Mouse (Mus musculus) kidney, embryonic 15.5 days (tissue): ENCODE data around the gene Csmd2. TPM values are rescaled to one million over a fixed set of nuclear protein-coding genes. Genes with fewer than 3 reads are reported as not detected.

Source experiments
- ATAC-seq: fragments of 200-750 bp; cut with Nextera tagmentation; replicated peaks from 2 replicates; pipeline ENCODE4 v1.8.0; 2017; ENCODE audit warnings: moderate TSS enrichment; ENCODE audit not compliant: low FRiP score
- H3K27ac ChIP-seq: fragments of 300-500 bp; sonication (generic); 2 replicates; pipeline ENCODE4 v1.5.1; 2015; ENCODE audit warnings: mild to moderate bottlenecking, inconsistent platforms
- H3K27me3 ChIP-seq: fragments of 300-500 bp; sonication (generic); 2 replicates; pipeline ENCODE4 v1.6.1; 2015; ENCODE audit warnings: inconsistent platforms
- H3K36me3 ChIP-seq: fragments of 300-500 bp; sonication (generic); 2 replicates; pipeline ENCODE4 v1.6.1; 2015; ENCODE audit warnings: inconsistent platforms
- H3K4me1 ChIP-seq: fragments of 300-500 bp; sonication (generic); 2 replicates; pipeline ENCODE4 v1.6.1; 2015; ENCODE audit warnings: inconsistent platforms
- H3K4me2 ChIP-seq: fragments of 300-500 bp; sonication (generic); 2 replicates; pipeline ENCODE4 v1.6.1; 2015; ENCODE audit warnings: moderate library complexity, mild to moderate bottlenecking, inconsistent platforms
- H3K4me3 ChIP-seq: fragments of 300-500 bp; sonication (generic); replicated peaks from 2 replicates; pipeline ENCODE4 v1.5.1; 2015; ENCODE audit warnings: mild to moderate bottlenecking, inconsistent platforms
- H3K9ac ChIP-seq: fragments of 300-500 bp; sonication (generic); 2 replicates; pipeline ENCODE4 v1.6.1; 2015; ENCODE audit warnings: mild to moderate bottlenecking, inconsistent platforms
- H3K9me3 ChIP-seq: fragments of 300-500 bp; sonication (generic); replicated peaks from 2 replicates; pipeline ENCODE4 v1.6.1; 2016; ENCODE audit warnings: inconsistent platforms
- WGBS: fragments of 180-500 bp; shearing (Covaris S2); methylation state at CpG from one replicate; pipeline ENCODE4 v1.1.7; 2015; ENCODE audit warnings: mixed read lengths; 5-methylcytosine and 5-hydroxymethylcytosine counted together
- polyA plus RNA-seq: library from polyadenylated mRNA; unstranded; fragments of >200 nt; fragmentation: Nextera tagmentation; extraction: Ambion mirVana; gene quantifications from 2 replicates; pipeline ENCODE4 v1.2.1, GENCODE M21; 2015

Csmd2 gene
- polyA plus RNA-seq, 1 experiment from 2014 or later: 0.23 TPM

GRCm38 (mm10) chr4:128442791-128443190 lies 455.1 kb downstream of the Csmd2 start:
- Histone ChIP-seq H3K36me3 (no peaks in the 10 kb centered on the region), H3K4me2 (no peak overlapping the region), H3K4me3 (no peak overlapping the region), H3K9ac (no peak overlapping the region), H3K27me3 (no peaks in the 10 kb centered on the region), H3K27ac (no peak overlapping the region), H3K4me1 (no peaks in the 10 kb centered on the region), H3K9me3 (no peaks in the 10 kb centered on the region)
- ATAC-seq: no peak
- 81% methylated on average over 8 of the region's 8 CpGs for WGBS

DNA sequence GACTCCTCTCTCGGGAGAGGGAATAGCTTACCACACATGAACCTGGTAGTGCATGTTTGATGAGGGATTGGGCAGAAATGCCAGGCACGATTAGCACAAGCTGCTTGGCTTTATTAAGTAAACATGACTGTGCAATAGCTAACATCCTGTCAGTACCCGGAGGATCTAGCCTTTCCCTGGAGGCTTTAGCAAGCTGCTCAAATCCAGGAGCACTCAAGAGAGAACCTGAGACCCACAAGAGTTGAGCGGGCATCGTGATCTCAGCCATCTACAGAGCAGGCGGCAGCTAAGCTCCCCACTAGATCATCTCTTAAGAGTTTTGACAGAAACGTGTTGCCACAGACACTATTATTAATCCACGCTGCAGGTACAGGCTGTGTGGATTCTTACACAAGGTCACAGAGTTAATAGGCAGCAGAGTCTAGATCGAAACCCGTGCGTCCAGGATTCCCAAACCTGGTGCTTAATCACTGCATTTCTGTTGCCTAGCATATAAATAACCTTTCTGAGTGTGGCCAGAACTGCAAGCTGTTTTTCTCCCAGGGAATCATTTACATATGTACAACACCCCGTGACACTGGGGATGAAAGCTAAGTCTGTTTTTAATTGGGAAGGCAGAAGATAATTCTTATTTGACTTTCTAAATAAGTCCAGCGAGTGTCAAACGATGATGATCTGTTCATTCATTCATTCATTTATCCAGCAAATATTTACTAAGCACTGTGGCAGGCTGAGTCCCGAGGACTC lies 458.0 kb downstream of the Csmd2 start:
- ATAC-seq: no peak
- Histone ChIP-seq H3K27me3 (no peaks in the 10 kb centered on the region), H3K4me3 (no peak overlapping the region), H3K9ac (no peak overlapping the region), H3K4me1 (no peaks in the 10 kb centered on the region), H3K4me2 (no peak overlapping the region), H3K27ac (no peak overlapping the region), H3K9me3 (no peaks in the 10 kb centered on the region), H3K36me3 (no peaks in the 10 kb centered on the region)
- 74% methylated on average over 15 of the region's 15 CpGs for WGBS

DNA sequence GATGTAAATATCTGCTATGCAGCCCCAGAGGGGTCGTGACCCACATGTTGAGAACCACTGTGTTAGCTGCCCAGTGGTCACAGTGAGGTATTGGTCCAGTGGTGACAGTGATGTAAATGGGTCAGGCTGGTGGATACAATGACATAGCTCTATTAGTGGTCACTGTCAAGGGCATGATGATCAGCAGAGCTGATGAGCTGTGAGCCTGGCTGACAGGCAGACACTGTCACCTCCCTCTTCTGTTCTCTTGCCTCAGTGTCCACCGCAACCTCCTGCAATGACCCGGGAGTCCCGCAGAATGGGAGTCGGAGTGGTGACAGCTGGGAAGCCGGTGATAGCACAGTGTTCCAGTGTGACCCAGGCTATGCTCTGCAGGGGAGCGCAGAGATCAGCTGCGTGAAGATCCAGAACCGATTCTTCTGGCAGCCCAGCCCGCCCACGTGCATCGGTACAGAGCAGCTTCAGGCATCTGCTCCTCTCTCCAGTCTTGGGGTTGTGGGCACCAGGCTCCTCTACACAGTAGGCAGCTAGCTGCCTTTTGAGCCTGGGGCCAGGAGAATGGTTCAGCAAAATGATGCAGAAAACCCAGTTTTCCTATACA lies 461.3 kb downstream of the Csmd2 start:
- H3K27me3 ChIP-seq: no peaks in the 10 kb centered on the region
- H3K4me3 ChIP-seq: no peak overlapping the region
- H3K9ac ChIP-seq: no peak overlapping the region
- no peak for ATAC-seq
- no peaks in the 10 kb centered on the region for H3K4me1 ChIP-seq
- no peak overlapping the region for H3K27ac ChIP-seq
- no peaks in the 10 kb centered on the region for H3K9me3 ChIP-seq
- H3K4me2 ChIP-seq: no peak overlapping the region
- H3K36me3 ChIP-seq: no peaks in the 10 kb centered on the region
- 86% methylated on average over 12 of the region's 12 CpGs for WGBS

DNA sequence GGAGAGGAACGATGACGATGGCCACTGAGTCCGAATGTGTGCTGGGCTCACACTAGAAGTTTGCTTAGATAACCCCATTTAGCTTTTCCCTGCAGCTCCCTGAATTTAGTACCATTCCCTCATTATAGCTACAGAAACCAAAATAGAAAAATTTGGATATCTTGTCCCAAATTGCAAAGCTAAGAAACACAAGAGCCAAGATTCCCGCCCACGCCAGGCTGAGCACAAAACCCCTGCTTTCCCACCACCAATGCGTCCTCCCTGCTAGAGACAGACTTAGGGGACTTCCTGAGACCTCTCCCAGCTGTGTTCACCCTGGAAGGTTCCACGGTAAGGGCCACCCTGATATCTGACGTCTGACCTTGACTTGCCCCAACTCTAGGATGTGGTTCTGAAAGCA lies 462.5 kb downstream of the Csmd2 start:
- no peak overlapping the region for H3K9ac ChIP-seq
- H3K4me2 ChIP-seq: no peak overlapping the region
- H3K4me1 ChIP-seq: no peaks in the 10 kb centered on the region
- no peaks in the 10 kb centered on the region for H3K36me3 ChIP-seq
- no peak for ATAC-seq
- H3K9me3 ChIP-seq: no peaks in the 10 kb centered on the region
- WGBS: 83% methylated on average over 8 of the region's 8 CpGs
- H3K4me3 ChIP-seq: no peak overlapping the region
- H3K27me3 ChIP-seq: no peaks in the 10 kb centered on the region
- H3K27ac ChIP-seq: no peak overlapping the region

DNA sequence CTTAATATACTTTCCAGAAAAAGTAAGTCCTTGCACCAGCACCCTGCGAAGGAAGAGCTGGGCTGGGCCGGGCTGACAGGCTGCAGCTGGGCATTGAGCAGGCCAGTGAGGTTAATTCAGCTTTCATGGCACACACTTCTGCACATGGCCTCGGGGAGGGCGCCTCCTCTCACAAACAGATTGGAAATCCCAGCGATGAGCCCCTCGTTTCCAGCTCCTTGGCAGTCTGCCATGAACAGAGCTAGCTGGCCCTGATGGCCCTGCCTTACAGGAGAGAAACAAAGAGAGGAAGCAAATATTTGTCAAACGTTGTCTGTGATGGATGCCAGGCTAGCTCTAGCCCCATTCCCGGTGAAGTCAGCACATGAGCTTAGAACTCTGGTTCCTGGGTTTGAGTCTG lies 463.3 kb downstream of the Csmd2 start:
- Histone ChIP-seq H3K27ac (no peak overlapping the region), H3K36me3 (no peaks in the 10 kb centered on the region), H3K4me3 (no peak overlapping the region), H3K9me3 (no peaks in the 10 kb centered on the region), H3K9ac (no peak overlapping the region), H3K4me1 (no peaks in the 10 kb centered on the region), H3K27me3 (no peaks in the 10 kb centered on the region), H3K4me2 (no peak overlapping the region)
- ATAC-seq: 0 out of 2 replicates have a peak, but pooled peaks have one; percentile 40
- WGBS: 29% methylated on average over 8 of the region's 8 CpGs

DNA sequence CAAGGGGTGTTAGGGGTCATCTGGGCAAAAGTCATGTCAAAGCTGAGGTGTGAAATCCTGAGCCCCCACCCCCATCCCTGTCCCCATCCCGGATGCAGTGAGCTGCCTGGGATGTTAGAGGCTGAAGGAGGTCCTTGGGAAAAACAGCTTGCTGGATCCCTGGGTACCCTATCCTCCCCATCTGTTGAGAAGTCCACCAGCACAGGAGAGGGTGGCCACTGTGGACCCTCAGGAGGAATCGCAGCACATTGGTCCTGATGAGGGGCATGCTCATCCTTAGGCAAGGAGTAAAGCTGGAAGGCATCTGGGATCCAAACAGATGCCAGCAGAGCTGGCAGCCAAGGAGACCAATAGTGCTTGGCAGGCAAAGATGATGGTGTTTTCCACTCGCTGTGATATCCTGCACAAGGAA lies 463.7 kb downstream of the Csmd2 start:
- Histone ChIP-seq H3K9ac (no peak overlapping the region), H3K4me2 (no peak overlapping the region), H3K9me3 (no peaks in the 10 kb centered on the region), H3K27me3 (no peaks in the 10 kb centered on the region), H3K27ac (no peak overlapping the region), H3K4me1 (no peaks in the 10 kb centered on the region), H3K4me3 (no peak overlapping the region), H3K36me3 (no peaks in the 10 kb centered on the region)
- WGBS: 73% methylated on average over 3 of the region's 3 CpGs
- 0 out of 2 replicates have a peak, but pooled peaks have one; percentile 4 for ATAC-seq

- H3K4me1 ChIP-seq: no peaks in the 10 kb centered on the region
- H3K4me2 ChIP-seq: no peak overlapping the region
- ATAC-seq: no peak
- 78% methylated on average over 5 of the region's 5 CpGs for WGBS
- no peaks in the 10 kb centered on the region for H3K27me3 ChIP-seq
- no peaks in the 10 kb centered on the region for H3K9me3 ChIP-seq
- no peak overlapping the region for H3K4me3 ChIP-seq
- no peaks in the 10 kb centered on the region for H3K36me3 ChIP-seq
- no peak overlapping the region for H3K9ac ChIP-seq
- no peak overlapping the region for H3K27ac ChIP-seq
These were observed 479.1 kb downstream of the Csmd2 start for GRCm38 (mm10) chr4:128466708-128467107.

DNA sequence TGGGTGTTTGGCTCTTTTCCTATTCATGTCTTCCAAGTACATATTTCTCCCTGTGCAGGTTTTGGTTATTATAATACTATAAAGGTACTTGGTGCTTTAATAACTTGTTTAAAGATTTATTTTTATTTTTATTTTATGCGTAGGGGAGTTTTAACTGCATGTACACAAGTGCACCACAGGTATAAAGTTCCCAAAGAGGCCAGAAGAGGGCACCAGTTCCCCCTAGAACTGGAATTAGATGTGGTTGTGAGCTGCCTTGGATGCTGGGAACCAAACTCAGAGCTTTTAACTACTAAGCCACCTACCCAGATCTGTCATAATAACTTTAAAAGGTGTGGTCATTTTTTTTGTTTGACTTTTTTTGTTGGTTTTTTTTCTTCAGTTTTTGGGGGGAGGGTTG lies 480.4 kb downstream of the Csmd2 start:
- ATAC-seq: no peak
- no peak overlapping the region for H3K4me3 ChIP-seq

GRCm38 (mm10) chr4:128476249-128476648 lies 488.6 kb downstream of the Csmd2 start:
- Histone ChIP-seq H3K4me2 (no peak overlapping the region), H3K4me1 (no peaks in the 10 kb centered on the region), H3K36me3 (no peaks in the 10 kb centered on the region), H3K4me3 (no peak overlapping the region), H3K9ac (no peak overlapping the region), H3K27ac (no peak overlapping the region), H3K9me3 (no peaks in the 10 kb centered on the region), H3K27me3 (no peaks in the 10 kb centered on the region)
- no peak for ATAC-seq
- WGBS: 84% methylated on average over 5 of the region's 5 CpGs

More for the DNA sequence above, 480.4 kb downstream of the Csmd2 start:
- Histone ChIP-seq H3K9ac (no peak overlapping the region), H3K27ac (no peak overlapping the region), H3K9me3 (no peaks in the 10 kb centered on the region), H3K4me1 (no peaks in the 10 kb centered on the region), H3K36me3 (no peaks in the 10 kb centered on the region), H3K4me2 (no peak overlapping the region), H3K27me3 (no peaks in the 10 kb centered on the region)
- 78% methylated on average over 1 of the region's 1 CpGs for WGBS

DNA sequence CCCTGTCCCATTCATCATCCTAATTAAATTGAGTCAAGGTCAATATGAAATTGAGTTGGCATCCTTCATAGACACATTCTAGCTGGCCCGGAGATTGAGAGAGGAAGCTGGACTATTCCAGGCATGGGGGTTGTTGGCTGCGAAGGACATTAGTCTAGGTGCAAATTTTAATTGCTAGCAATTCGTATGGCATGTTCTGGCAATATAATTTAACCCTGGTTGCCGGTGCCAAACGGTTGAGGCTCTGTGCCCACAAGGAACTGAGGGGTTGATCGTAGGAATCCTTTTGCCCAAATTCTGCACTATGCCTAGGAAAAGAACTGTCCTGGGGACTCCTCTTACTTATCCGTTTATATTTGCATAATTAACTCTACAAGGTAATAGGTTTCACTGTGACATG lies 496.2 kb downstream of the Csmd2 start:
- Histone ChIP-seq H3K4me2 (no peak overlapping the region), H3K36me3 (no peaks in the 10 kb centered on the region), H3K27ac (no peak overlapping the region), H3K9me3 (no peaks in the 10 kb centered on the region), H3K27me3 (no peaks in the 10 kb centered on the region), H3K4me1 (no peaks in the 10 kb centered on the region), H3K9ac (no peak overlapping the region), H3K4me3 (no peak overlapping the region)
- 88% methylated on average over 7 of the region's 7 CpGs for WGBS
- ATAC-seq: no peak

- Histone ChIP-seq H3K4me2 (no peak overlapping the region), H3K9me3 (no peaks in the 10 kb centered on the region), H3K27ac (no peak overlapping the region), H3K36me3 (no peaks in the 10 kb centered on the region), H3K4me3 (no peak overlapping the region), H3K4me1 (no peaks in the 10 kb centered on the region), H3K27me3 (no peaks in the 10 kb centered on the region), H3K9ac (no peak overlapping the region)
- WGBS: 75% methylated on average over 2 of the region's 2 CpGs
- ATAC-seq: no peak
These were observed 497.0 kb downstream of the Csmd2 start for GRCm38 (mm10) chr4:128484679-128485078.

DNA sequence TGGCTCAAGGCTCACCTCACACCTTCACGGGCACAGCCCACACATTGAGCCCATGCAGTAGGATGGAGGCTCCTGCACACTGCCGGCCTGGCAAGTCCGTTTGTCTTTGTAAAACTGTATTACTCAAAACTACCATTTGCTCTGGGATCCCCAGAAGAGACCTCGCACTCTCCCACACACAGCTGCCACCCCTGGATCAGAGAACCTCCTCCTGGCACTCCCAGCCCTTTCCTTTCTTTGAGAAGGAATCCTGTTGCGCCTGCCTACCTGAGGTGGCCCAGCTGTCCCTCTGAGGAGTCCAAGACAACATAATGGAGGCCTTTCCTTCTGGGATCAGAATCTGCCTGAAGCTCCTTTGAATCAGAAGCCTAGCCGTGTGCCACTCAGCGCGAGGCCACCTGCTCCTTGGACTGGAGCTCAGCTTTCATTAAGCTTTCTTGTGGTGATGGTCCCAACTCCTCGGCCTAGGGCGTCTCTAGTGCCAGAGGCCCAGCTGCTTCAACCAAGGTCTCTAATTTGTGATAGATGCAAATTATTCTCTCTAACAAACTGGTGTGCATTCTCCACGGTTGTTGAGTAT lies 502.0 kb downstream of the Csmd2 start:
- Histone ChIP-seq H3K27me3 (no peaks in the 10 kb centered on the region), H3K4me2 (no peak overlapping the region), H3K27ac (no peak overlapping the region), H3K9me3 (no peaks in the 10 kb centered on the region), H3K4me3 (no peak overlapping the region), H3K4me1 (no peaks in the 10 kb centered on the region), H3K36me3 (no peaks in the 10 kb centered on the region), H3K9ac (no peak overlapping the region)
- ATAC-seq: no peak
- WGBS: 79% methylated on average over 11 of the region's 11 CpGs
